Mouse (Mus musculus): Measurements from ENCODE around the gene Arf6. TPM values are rescaled to one million over a fixed set of nuclear protein-coding genes. Genes with fewer than 3 reads are reported as not detected.
A peak's percentile ranks its signal among the peaks of the same experiment; 100 is the strongest.
"Not testable (repeated sequence)": the region's sequence is repeated elsewhere in the genome, so short reads cannot be mapped to it uniquely, and the experiment has no call there.

Gene Arf6
- total RNA-seq, 2 experiments from 2014 or later = 49.1 to 50.3 TPM

- DNase-seq (ENCODE audit: extremely low spot score in 1 of 2, low spot score in 1 of 2) = peak; percentile 7 to 11
Measured at GRCm38 (mm10) chr12:69372731-69373331, 881 bp downstream of the Arf6 start.

GRCm38 (mm10) chr12:69373850-69374766 is 2.2 kb downstream of the Arf6 start:
- DNase-seq (ENCODE audit: extremely low spot score in 1 of 2, low spot score in 1 of 2) = no peak

DNA sequence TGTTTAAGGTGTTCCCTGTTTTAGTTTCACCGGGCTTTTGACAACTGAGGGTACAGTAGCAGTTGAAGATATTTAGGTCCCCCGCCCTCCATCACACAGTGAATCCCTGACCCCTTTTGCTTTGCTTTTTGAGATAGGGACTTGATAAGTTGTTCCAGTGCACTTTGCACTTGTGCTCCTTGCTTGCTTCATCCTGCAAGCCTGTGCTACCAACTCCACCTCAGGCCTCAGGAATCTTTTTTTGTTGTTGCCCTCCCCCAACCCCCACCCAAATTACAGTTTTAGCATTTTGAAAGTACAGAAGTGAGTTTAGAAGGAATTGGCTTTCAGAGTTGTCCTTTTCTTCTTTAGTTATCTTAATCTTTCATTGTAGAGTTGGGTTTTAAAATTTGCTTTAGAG is 4.2 kb downstream of the Arf6 start:
- no peak for DNase-seq (ENCODE audit: extremely low spot score in 1 of 2, low spot score in 1 of 2)

DNA sequence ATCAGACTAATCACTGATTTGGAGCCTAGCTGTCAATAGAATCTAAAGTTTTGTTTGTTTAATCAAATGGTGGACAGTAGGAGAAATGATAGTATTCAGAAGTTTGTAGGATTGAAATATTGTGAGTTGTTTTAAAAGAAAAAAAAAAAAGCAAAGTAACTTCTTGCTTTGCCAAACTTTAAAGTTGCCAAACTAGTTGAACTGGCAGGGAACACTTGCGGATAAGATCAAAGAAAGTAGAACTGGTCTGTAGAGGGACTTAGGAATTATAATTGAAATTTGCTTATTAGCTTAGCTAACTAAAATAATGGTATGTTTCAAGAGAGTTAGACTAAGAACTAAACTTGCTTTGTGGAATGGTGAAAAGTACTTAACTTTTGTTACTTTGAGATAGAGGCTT is 5.2 kb downstream of the Arf6 start:
- DNase-seq (ENCODE audit: extremely low spot score in 1 of 2, low spot score in 1 of 2) = no peak

DNA sequence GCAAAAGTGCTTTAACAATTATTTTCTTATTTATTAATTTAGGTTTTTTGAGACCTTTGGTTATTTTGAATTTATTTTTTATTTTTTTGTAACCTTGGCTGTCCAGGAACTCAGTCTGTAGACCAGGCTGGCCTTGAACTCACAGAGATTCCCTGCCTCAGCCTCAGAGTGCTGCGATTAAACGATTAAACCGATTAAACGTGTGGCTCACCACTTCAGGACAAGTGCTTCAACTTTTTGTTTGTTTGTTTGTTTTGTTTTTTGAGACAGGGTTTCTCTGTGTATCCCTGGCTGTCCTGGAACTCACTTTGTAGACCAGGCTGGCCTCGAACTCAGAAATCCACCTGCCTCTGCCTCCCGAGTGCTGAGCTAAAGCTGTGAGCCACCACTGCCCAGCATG is 5.7 kb downstream of the Arf6 start:
- not testable (repeated sequence) for DNase-seq (ENCODE audit: extremely low spot score in 1 of 2, low spot score in 1 of 2)

DNA sequence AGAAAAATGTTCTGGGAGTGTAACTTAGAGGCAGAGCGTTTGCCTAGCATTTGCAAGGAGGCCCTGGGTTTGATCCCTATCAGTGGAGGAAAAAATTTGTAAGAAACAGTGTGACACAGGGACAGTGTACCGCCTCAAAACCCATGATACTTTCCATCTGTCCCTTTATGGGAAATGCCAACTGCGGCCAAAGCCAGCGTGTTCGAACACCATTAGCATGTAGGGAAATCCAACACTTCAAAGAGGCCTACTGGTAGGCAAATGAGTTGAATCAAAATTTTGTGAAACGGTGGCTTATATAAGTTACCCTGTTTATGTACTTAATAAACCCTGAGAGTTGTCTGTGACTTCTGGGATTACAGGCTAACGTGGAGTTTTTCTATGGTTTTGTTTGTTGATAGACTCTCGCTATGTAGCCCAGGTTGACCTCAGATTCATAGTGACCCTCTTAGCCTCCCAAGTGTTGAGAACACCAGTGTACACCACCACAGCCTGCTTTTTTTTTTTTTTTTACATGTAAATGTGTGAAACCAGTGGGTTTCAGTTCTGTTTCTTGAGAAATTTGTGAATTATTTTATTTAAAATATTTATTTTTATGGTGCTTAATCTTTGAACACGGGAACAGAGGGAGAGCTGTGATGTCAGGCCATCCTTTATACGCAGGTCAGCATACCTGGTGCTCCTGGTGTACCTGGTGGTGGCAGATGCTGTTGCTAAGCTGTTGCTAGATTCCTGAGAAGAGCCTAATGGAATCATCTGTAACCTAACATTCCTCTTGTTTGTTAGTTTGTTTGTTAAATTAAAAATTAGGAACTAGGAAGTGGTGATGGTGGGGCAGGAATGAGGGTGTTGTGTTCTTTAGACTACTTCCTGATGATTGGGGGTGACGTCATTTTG is 6.9 kb downstream of the Arf6 start:
- DNase-seq (ENCODE audit: extremely low spot score in 1 of 2, low spot score in 1 of 2) = no peak

GRCm38 (mm10) chr12:69382880-69383279 is 10.9 kb downstream of the Arf6 start:
- DNase-seq (ENCODE audit: extremely low spot score in 1 of 2, low spot score in 1 of 2) = no peak

- DNase-seq (ENCODE audit: extremely low spot score in 1 of 2, low spot score in 1 of 2) = no peak
Measured at GRCm38 (mm10) chr12:69384606-69385005, 12.7 kb downstream of the Arf6 start.

GRCm38 (mm10) chr12:69385542-69386280 is 13.8 kb downstream of the Arf6 start:
- no peak for DNase-seq (ENCODE audit: extremely low spot score in 1 of 2, low spot score in 1 of 2)

- not testable (repeated sequence) for DNase-seq (ENCODE audit: extremely low spot score in 1 of 2, low spot score in 1 of 2)
Measured at GRCm38 (mm10) chr12:69386281-69386732, 14.4 kb downstream of the Arf6 start.

GRCm38 (mm10) chr12:69388321-69388869 is 16.4 kb downstream of the Arf6 start:
- no peak for DNase-seq (ENCODE audit: extremely low spot score in 1 of 2, low spot score in 1 of 2)

GRCm38 (mm10) chr12:69389273-69389938 is 17.5 kb downstream of the Arf6 start:
- DNase-seq (ENCODE audit: extremely low spot score in 1 of 2, low spot score in 1 of 2) = no peak

DNA sequence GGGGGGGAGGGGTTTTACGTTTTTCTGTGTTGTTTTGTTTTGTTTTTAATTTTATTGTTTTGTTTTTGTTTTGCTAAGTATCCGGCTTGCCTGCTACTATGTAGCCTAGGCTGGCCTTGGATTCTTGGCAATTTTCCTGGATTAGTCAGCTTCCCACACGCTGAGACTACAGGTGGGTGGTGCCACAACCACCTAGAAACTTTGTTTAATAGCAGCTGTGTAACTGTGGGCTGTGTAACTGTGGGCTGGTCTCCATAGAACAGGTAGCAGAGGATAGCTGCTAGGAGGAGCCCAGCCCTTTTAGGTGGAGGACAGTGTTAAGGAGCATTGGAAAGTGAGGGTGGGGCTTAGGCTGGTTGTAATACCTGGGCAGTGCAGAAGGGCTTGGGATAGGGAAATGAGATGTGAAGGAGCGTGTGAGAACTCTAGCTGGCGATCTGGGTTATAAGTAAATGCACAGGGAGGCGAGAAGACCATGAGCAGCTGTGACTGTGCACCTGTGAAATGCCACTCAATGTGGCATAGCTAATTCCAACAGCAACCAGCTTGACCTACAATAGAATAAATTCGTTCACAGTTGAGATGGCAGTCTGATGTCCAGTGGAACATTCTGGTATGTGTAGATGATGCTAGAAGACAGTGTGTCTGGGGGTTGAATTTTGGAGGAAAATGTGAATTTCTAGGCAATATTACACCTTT is 18.2 kb downstream of the Arf6 start:
- no peak for DNase-seq (ENCODE audit: extremely low spot score in 1 of 2, low spot score in 1 of 2)

- DNase-seq (ENCODE audit: extremely low spot score in 1 of 2, low spot score in 1 of 2) = no peak
Measured at GRCm38 (mm10) chr12:69393076-69393475, 21.1 kb downstream of the Arf6 start.

DNA sequence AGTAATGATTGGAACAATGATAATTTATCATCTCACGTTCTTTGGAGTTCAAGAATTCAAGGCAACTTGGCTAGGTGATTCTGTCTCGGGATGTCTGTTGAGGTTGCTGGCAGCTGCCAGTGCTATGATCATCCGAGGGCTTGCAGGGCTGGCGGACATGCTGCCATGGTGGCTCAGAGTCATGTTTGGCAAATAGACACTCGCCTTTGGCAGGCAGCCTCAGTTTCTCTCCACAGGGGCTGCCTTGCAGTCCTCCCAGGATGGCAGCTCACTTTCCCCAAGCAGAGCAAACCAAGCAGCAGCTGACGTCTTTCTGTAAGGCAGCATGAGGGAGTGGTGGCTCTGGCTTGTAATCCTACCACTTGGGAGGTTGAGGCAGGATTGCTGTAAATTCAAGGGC is 22.5 kb downstream of the Arf6 start:
- DNase-seq (ENCODE audit: extremely low spot score in 1 of 2, low spot score in 1 of 2) = no peak

- DNase-seq (ENCODE audit: extremely low spot score in 1 of 2, low spot score in 1 of 2) = no peak
Measured at GRCm38 (mm10) chr12:69400367-69400766, 28.4 kb downstream of the Arf6 start.

- no peak for DNase-seq (ENCODE audit: extremely low spot score in 1 of 2, low spot score in 1 of 2)
Measured at GRCm38 (mm10) chr12:69400871-69401286, 28.9 kb downstream of the Arf6 start.

DNA sequence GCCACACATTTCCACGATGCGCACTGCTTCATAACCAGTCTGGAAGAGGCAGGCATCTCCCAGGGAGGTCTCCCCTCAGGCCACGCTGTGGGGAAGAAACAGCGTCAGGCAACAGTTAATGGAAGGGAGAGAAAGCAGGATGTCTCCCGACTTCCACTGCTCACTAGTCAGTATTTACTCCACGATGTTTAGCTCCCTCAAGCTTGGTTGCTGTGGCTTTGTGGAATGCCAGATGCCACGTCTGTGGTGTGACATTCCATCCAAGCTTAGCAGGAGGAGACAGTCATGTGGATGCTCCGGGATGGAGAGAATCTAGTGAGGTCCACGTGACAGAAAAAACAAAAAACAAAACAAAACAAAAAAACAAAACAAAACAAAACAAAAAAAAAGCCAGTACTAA is 30.1 kb downstream of the Arf6 start:
- DNase-seq (ENCODE audit: extremely low spot score in 1 of 2, low spot score in 1 of 2) = no peak
